Mouse (Mus musculus): ENCODE data around the gene Olfr449.

The Olfr449 gene

DNA sequence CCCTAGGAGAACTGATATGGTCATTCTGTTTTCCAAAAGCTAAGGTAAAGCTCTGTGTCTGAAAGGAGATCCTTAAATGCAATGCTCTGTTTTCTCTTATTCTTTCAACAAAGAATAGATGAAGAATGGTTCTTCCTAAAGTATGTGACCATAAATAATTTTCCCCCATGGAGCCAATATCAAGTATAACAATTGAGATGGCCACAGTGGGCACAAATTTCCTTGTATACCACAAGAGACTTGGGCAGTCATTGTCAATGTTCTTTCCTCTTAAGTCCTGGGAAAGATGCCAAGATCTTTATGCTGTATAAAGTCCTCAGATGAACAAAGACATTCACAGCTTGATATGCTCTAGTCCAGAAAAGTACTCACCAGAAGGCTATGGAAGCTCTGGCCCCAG lies at the start of gene Olfr449:
Olfr449 (plus strand) TSS at position 301 of the 400 bp plus-strand sequence.
- no peak for DNase-seq (ENCODE audit: low spot score in 2 of 2)

DNA sequence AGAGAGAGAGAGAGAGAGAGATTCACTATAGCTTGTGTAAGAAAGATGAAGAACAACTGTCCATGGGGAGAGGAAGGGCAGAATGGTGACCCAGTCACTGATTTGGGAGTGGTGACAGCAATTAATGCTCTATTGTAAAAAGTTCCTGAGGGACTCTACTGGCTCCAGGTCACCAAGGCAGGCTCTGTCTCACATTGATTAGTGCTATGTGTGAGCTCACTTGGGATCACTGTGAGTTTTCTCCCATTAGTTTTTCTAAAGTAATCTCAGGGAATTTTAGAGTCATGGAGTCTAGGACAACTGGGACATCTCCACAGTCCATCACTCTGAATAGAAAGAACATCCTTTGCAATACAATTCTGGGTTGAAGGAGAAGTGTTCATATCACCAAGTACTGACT lies 49.4 kb upstream of the Olfr449 start, which contains the start of gene Olfr452:
Olfr452 (plus strand) TSS at position 301 of the 400 bp plus-strand sequence.
- no peak for DNase-seq (ENCODE audit: low spot score in 2 of 2)

DNA sequence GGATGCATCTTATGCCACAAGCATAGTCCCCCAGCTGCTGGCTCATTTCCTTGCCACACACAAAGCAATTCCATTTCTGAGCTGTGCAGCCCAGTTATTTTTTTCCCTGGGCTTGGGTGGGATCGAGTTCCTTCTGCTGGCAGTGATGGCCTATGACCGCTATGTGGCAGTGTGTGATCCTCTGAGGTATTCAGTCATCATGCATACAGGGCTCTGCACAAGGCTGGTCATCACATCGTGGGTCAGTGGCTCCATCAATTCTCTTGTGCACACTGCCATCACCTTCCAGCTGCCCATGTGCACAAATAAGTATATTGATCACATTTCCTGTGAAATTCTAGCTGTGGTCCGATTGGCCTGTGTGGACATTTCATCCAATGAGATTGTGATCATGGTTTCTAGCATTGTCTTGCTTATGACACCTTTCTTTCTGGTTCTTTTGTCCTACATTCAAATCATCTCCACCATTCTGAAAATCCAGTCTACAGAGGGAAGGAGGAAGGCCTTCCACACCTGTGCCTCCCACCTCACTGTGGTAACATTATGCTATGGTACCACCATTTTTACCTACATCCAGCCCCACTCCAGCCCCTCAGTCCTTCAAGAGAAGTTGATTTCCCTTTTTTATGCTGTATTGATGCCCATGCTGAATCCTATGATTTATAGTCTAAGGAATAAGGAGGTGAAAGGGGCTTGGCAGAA lies 43.8 kb upstream of the Olfr449 start:
- no peak for DNase-seq (ENCODE audit: low spot score in 2 of 2)

DNA sequence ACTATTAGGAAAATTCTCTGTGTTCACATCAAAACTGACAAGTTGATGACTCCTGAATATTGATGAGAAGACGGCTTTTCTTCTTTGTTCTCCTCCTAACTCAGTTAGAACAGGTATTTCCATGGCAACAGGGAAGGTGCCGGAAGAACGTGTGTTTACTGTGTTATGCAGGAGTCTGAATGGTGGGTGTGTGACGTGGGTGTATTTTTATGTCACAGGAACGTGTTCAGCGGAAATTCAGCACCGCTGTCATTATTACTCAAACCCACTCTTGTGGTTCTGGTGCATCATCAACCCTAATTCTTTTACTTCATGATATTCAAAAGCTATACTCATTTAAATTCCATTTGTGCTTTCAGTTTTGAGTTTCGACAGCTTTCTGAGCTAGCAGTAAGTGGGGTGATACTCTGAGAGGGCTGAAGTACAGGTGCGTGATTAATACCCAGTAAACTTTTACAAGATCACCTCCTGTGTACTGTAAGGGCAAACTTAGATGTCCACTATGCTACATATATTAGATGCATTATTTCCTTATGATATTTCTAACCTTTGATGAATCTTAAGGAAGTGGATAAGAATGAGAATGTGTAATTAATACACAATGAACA lies 43.1 kb upstream of the Olfr449 start:
- peak; percentile 10 to 32 for DNase-seq (ENCODE audit: low spot score in 2 of 2)

DNA sequence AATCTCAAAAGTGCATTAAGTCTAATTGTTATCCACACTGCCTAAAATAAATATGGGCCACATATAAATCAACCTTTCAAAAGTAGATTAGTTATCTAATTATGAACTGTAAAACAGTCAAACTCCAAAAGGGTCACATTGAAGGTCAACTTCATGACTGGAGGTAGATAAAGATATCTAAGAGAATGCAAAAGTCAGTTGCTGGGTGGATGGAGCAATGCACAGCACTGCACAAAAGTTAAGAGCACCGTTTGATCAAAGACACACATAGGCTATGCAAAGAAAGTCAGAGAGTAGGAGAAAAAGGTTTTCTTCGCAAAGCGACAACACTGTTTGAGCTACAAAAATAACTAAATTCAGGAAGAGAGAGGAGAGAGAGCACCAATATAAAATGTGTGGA lies 39.2 kb upstream of the Olfr449 start:
- DNase-seq (ENCODE audit: low spot score in 2 of 2): no peak

DNA sequence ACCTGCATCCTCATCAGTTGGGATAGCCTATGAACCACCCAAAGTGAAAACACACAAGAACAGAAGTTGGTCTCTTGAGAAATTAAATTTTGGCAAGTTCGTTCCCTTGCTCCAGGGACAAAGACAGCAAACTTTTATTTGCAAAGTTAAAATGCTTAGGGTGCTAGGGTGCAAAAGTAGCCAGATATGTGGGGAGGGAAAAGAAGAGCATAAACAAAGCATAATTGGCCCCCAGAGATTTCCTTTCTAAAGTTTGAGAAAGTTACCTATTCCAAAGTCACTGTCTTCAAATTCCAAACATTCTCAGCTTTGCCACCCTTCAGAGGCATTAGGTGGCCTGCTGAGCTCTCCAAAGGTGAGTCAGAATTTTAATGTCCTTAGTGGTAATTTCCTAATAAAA lies 22.5 kb upstream of the Olfr449 start, which contains the start of gene Olfr450:
Olfr450 (plus strand) TSS at position 301 of the 400 bp plus-strand sequence.
- DNase-seq (ENCODE audit: low spot score in 2 of 2): no peak

DNA sequence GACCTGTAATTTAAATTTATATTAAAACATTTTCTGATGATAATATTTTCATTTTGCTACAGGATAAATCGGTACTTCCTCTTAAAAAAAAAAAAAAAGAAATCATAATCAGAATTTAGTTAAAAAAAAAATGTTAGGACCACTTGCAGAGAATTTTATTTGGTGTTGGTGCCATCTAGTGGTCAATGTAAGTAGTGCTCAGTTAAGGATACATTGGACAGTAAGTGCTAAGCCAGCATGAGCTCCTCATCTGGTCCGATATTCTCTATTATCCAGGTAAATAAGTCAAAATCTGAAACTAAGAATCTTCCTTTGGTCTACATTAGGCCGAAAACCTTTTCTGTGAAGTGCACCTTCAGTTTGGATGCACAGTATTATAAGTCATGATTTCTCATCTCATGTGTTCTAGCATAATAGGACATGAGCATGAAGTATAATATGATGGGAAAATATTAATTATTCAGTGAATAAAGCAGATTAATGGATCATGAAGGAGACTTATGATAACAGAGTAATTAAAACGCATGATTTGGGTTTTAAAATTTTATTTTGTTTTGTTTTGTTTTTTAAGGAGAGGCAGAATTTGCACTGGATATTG lies 26.1 kb downstream of the Olfr449 start:
- DNase-seq (ENCODE audit: low spot score in 2 of 2): peak; percentile 10 to 72

DNA sequence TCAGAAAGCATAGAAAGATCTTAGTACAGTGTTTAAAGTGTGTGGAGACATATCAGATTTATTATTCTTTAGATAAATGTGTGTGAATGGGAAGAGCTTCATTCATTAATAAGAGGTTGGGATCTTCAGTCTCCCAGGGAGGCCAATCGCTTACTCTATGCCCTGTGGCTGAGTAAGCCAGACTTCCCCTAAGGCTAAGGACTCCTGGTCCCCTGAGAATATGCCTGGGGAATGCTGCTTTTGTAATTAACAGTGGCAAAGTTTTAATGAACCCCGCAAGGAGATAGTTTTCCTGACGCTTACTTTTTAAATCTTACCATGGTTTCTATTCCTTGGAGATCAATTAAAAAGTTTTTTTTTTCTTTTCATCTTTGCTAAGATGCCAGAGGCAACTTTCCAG lies 35.5 kb downstream of the Olfr449 start:
- DNase-seq (ENCODE audit: low spot score in 2 of 2): no peak

DNA sequence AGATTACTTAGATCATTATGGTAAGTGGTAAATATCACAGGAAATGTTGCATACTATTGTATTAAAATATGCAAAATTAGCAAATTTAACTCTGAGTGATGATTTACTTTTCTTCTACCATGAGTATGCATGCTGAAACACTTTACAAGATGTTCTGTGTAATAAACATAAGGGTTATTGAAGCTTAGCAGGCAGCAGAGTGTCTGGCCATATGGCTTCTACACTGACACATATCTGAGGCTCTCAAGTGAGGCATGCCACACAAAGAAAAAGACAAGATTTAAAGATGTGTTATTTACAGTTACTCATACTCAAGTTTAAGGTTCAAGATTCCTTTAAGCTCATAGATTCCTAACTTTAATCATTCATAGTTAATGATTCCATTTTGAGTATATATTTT lies 42.1 kb downstream of the Olfr449 start:
- DNase-seq (ENCODE audit: low spot score in 2 of 2): no peak

Data from right cerebral cortex, adult 2 months (tissue).